Mouse (Mus musculus) MEL (cell line): ENCODE measurements around the gene Pawr.

Source experiments
- CTCF ChIP-seq, 3 experiments: IDR thresholded peaks in 2 of 3; conservative IDR thresholded peaks in 1 of 3; 2 replicates each; pipeline ENCODE4 v1.5.1; 2011 to 2012; ENCODE audit warnings: low read length in 3 of 3, low read depth in 2 of 3, mild to moderate bottlenecking in 2 of 3, improper control_type of control experiment in 1 of 3, inconsistent platforms in 1 of 3, mixed read lengths in 1 of 3, moderate library complexity in 1 of 3; ENCODE audit not compliant: control insufficient read depth in 1 of 3, insufficient read depth in 1 of 3, poor library complexity in 1 of 3, severe bottlenecking in 1 of 3
- ELF1 ChIP-seq: IDR thresholded peaks from 2 replicates; pipeline ENCODE4 v1.6.1; 2014; ENCODE audit warnings: low read depth, mild to moderate bottlenecking, inconsistent platforms, low read length, improper control_type of control experiment, moderate library complexity
- EP300 ChIP-seq, 2 experiments: IDR thresholded peaks; 2 replicates each; pipeline ENCODE4 v1.6.1; 2011; ENCODE audit warnings: improper control_type of control experiment in 2 of 2, low read length in 2 of 2, low read depth in 1 of 2, mild to moderate bottlenecking in 1 of 2
- MAFK ChIP-seq: IDR thresholded peaks from 2 replicates; pipeline ENCODE4 v1.6.1; 2011; ENCODE audit warnings: low read depth, mild to moderate bottlenecking, low read length, improper control_type of control experiment, borderline replicate concordance
- NRF1 ChIP-seq: IDR thresholded peaks from 2 replicates; pipeline ENCODE4 v1.6.1; 2014; ENCODE audit warnings: low read depth, mild to moderate bottlenecking, inconsistent platforms, low read length, improper control_type of control experiment, moderate library complexity; ENCODE audit not compliant: poor library complexity, insufficient read depth, severe bottlenecking
- POLR2A ChIP-seq, 2 experiments: IDR thresholded peaks; 2 replicates each; pipeline ENCODE4 v1.6.1; 2011 to 2012; ENCODE audit warnings: low read length in 2 of 2, mild to moderate bottlenecking in 2 of 2, control low read depth in 1 of 2, improper control_type of control experiment in 1 of 2, low read depth in 1 of 2, moderate library complexity in 1 of 2; ENCODE audit not compliant: control insufficient read depth in 1 of 2, insufficient read depth in 1 of 2, poor library complexity in 1 of 2
- SMC3 ChIP-seq: IDR thresholded peaks from 2 replicates; pipeline ENCODE4 v1.6.1; 2011; ENCODE audit warnings: low read depth, low read length, improper control_type of control experiment
- TBP ChIP-seq: IDR thresholded peaks from 2 replicates; pipeline ENCODE4 v1.8.0; 2011; ENCODE audit warnings: low read depth, low read length, improper control_type of control experiment
- UBTF ChIP-seq: IDR thresholded peaks from 2 replicates; pipeline ENCODE4 v1.6.1; 2012; ENCODE audit warnings: low read depth, mild to moderate bottlenecking, inconsistent platforms, low read length, improper control_type of control experiment, moderate library complexity, borderline replicate concordance; ENCODE audit not compliant: insufficient read depth
- USF1 ChIP-seq: IDR thresholded peaks from 2 replicates; pipeline ENCODE4 v1.6.1; 2014; ENCODE audit warnings: low read depth, mild to moderate bottlenecking, inconsistent platforms, low read length, improper control_type of control experiment, moderate library complexity
- ZC3H11A ChIP-seq: IDR thresholded peaks from 2 replicates; pipeline ENCODE4 v1.6.1; 2012; ENCODE audit warnings: low read depth, mild to moderate bottlenecking, inconsistent platforms, low read length, improper control_type of control experiment
- ZNF384 ChIP-seq: IDR thresholded peaks from 2 replicates; pipeline ENCODE4 v1.6.1; 2012; ENCODE audit warnings: low read depth, mild to moderate bottlenecking, inconsistent platforms, low read length, improper control_type of control experiment

DNA sequence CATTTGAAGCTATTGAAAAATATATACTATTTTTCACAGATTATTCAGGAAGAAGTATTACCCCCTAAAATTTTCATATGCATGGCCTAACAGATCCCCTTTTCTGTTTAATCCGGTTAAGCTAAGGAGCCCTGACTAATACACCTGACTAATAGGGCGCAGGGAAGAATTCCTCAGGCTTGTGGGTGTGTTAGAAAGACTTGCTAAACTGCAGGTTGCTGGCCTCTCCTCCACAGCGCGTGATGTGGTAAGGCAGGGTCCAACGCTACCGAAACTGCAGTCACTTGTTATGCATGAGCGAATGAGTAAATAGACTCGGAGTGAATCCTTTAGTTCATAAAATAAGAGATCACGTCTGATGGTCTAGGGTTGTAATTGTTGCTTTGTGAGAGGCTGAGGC is 120.5 kb downstream of the Pawr start:
- no peak for TF ChIP-seq POLR2A (IDR thresholded peaks at IDR 0.05; ENCODE audit: control insufficient read depth in 1 of 2, insufficient read depth in 1 of 2, low read depth in 1 of 2, low read length in 2 of 2, poor library complexity in 1 of 2)
- no peak for TF ChIP-seq ZNF384
- no peak for TF ChIP-seq TBP
- TF ChIP-seq MAFK = no peak
- no peak for TF ChIP-seq CTCF (IDR thresholded peaks at IDR 0.05 in 2 of 3, conservative IDR thresholded peaks at IDR 0.05 in 1 of 3; ENCODE audit: control insufficient read depth in 1 of 3, insufficient read depth in 1 of 3, low read depth in 2 of 3, low read length in 3 of 3, poor library complexity in 1 of 3, severe bottlenecking in 1 of 3)
- no peak for TF ChIP-seq USF1
- no peak for TF ChIP-seq EP300 (IDR thresholded peaks at IDR 0.05; ENCODE audit: low read depth in 1 of 2, low read length in 2 of 2)
- no peak for TF ChIP-seq ELF1
- TF ChIP-seq UBTF = no peak
- no peak for TF ChIP-seq ZC3H11A
- no peak for TF ChIP-seq SMC3
- TF ChIP-seq NRF1 = no peak
